Mouse (Mus musculus) limb, embryonic 10.5 days (tissue): Measurements from ENCODE around the gene Gon4l. TPM values are rescaled to one million over a fixed set of nuclear protein-coding genes. Genes with fewer than 3 reads are reported as not detected.

Experiments used
- DNase-seq: peaks from one replicate; pipeline ENCODE4 v3.0.0-alpha.2; 2017; ENCODE audit warnings: low spot score
- H3K27ac ChIP-seq: fragments of 300-500 bp; sonication (generic); 2 replicates; pipeline ENCODE4 v1.5.1; 2016; ENCODE audit warnings: mild to moderate bottlenecking
- H3K27me3 ChIP-seq: fragments of 300-500 bp; sonication (generic); 2 replicates; pipeline ENCODE4 v1.6.1; 2016; ENCODE audit warnings: low read depth, mild to moderate bottlenecking; ENCODE audit not compliant: poor library complexity, severe bottlenecking
- H3K36me3 ChIP-seq: fragments of 300-500 bp; sonication (generic); 2 replicates; pipeline ENCODE4 v1.6.1; 2016; ENCODE audit warnings: mild to moderate bottlenecking, moderate library complexity
- H3K4me1 ChIP-seq: fragments of 300-500 bp; sonication (generic); 2 replicates; pipeline ENCODE4 v1.6.1; 2016
- H3K4me3 ChIP-seq: fragments of 300-500 bp; sonication (generic); 2 replicates; pipeline ENCODE4 v1.5.1; 2016; ENCODE audit warnings: mild to moderate bottlenecking, moderate library complexity
- H3K9me3 ChIP-seq: fragments of 300-500 bp; sonication (generic); replicated peaks from 2 replicates; pipeline ENCODE4 v1.6.1; 2016; ENCODE audit warnings: mild to moderate bottlenecking
- WGBS: fragments of 180-500 bp; shearing (Covaris S2); methylation state at CpG from one replicate; pipeline ENCODE4 v1.1.7; 2016; 5-methylcytosine and 5-hydroxymethylcytosine counted together
- polyA plus RNA-seq: library from polyadenylated mRNA; unstranded; fragments of >200 nt; fragmentation: Nextera tagmentation; extraction: Ambion mirVana; gene quantifications from 2 replicates; pipeline ENCODE4 v1.2.1, GENCODE M21; 2016

The Gon4l gene
- polyA plus RNA-seq, 1 experiment from 2014 or later, result 18.5 TPM

- peaks cover 66% of the 10 kb centered on the region for H3K36me3 ChIP-seq
Observed at GRCm38 (mm10) chr3:88921411-88921810, 86.4 kb downstream of the Gon4l start.

GRCm38 (mm10) chr3:88923989-88924591 lies 89.1 kb downstream of the Gon4l start:
- no peak for DNase-seq
- no peaks in the 10 kb centered on the region for H3K9me3 ChIP-seq
- peaks cover 93% of the 10 kb centered on the region for H3K36me3 ChIP-seq
- no peaks in the 10 kb centered on the region for H3K27me3 ChIP-seq
- no peaks in the 10 kb centered on the region for H3K4me1 ChIP-seq
- 96% methylated on average over 8 of the region's 8 CpGs for WGBS
- no peak overlapping the region for H3K27ac ChIP-seq
- H3K4me3 ChIP-seq, result no peak overlapping the region

More at GRCm38 (mm10) chr3:88921411-88921810, 86.4 kb downstream of the Gon4l start:
- 93% methylated on average over 9 of the region's 9 CpGs for WGBS
- Histone ChIP-seq H3K4me3 (no peak overlapping the region), H3K27ac (no peak overlapping the region), H3K9me3 (no peaks in the 10 kb centered on the region), H3K27me3 (no peaks in the 10 kb centered on the region), H3K4me1 (no peaks in the 10 kb centered on the region)
- no peak for DNase-seq

GRCm38 (mm10) chr3:88925651-88926050 lies 90.6 kb downstream of the Gon4l start:
- 90% methylated on average over 2 of the region's 2 CpGs for WGBS
- H3K27ac ChIP-seq, result no peak overlapping the region
- no peak for DNase-seq
- no peaks in the 10 kb centered on the region for H3K27me3 ChIP-seq
- H3K9me3 ChIP-seq, result no peaks in the 10 kb centered on the region
- no peak overlapping the region for H3K4me3 ChIP-seq
- no peaks in the 10 kb centered on the region for H3K4me1 ChIP-seq
- peaks cover 100% of the 10 kb centered on the region for H3K36me3 ChIP-seq

GRCm38 (mm10) chr3:88929501-88929900 lies 94.5 kb downstream of the Gon4l start:
- no peak for DNase-seq
- H3K36me3 ChIP-seq, result peaks cover 100% of the 10 kb centered on the region
- H3K9me3 ChIP-seq, result no peaks in the 10 kb centered on the region
- no peaks in the 10 kb centered on the region for H3K27me3 ChIP-seq
- H3K4me1 ChIP-seq, result 0 out of 2 replicates have a peak, but pooled peaks cover 3% of the 10 kb centered on the region
- H3K27ac ChIP-seq, result no peak overlapping the region
- no peak overlapping the region for H3K4me3 ChIP-seq
- 92% methylated on average over 3 of the region's 3 CpGs for WGBS

- Histone ChIP-seq H3K36me3 (peaks cover 85% of the 10 kb centered on the region), H3K27ac (no peak overlapping the region), H3K9me3 (no peaks in the 10 kb centered on the region), H3K27me3 (no peaks in the 10 kb centered on the region), H3K4me3 (no peak overlapping the region), H3K4me1 (no peaks in the 10 kb centered on the region)
- peak; percentile 16 for DNase-seq
- WGBS, result 95% methylated on average over 10 of the region's 10 CpGs
Observed at GRCm38 (mm10) chr3:88939071-88939470, 104.0 kb downstream of the Gon4l start.

GRCm38 (mm10) chr3:88939749-88940148 lies 104.7 kb downstream of the Gon4l start:
- Histone ChIP-seq H3K27me3 (no peaks in the 10 kb centered on the region), H3K4me1 (no peaks in the 10 kb centered on the region), H3K36me3 (peaks cover 78% of the 10 kb centered on the region), H3K27ac (no peak overlapping the region), H3K9me3 (no peaks in the 10 kb centered on the region), H3K4me3 (no peak overlapping the region)
- 82% methylated on average over 3 of the region's 3 CpGs for WGBS
- DNase-seq, result peak; percentile 28

- no peak for DNase-seq
- Histone ChIP-seq H3K27ac (no peak overlapping the region), H3K4me3 (no peak overlapping the region), H3K4me1 (peaks cover 1% of the 10 kb centered on the region; the same call in 1 of the 2 replicates), H3K9me3 (no peaks in the 10 kb centered on the region), H3K27me3 (no peaks in the 10 kb centered on the region), H3K36me3 (peaks cover 52% of the 10 kb centered on the region)
- WGBS, result 94% methylated on average over 10 of the region's 10 CpGs
Observed at GRCm38 (mm10) chr3:88942316-88942880, 107.4 kb downstream of the Gon4l start.

GRCm38 (mm10) chr3:88944109-88944508 lies 109.1 kb downstream of the Gon4l start:
- H3K4me1 ChIP-seq, result peaks cover 17% of the 10 kb centered on the region
- H3K4me3 ChIP-seq, result no peak overlapping the region
- no peak overlapping the region for H3K27ac ChIP-seq
- peaks cover 35% of the 10 kb centered on the region for H3K36me3 ChIP-seq
- DNase-seq, result no peak
- no peaks in the 10 kb centered on the region for H3K27me3 ChIP-seq
- 94% methylated on average over 4 of the region's 4 CpGs for WGBS
- no peaks in the 10 kb centered on the region for H3K9me3 ChIP-seq

- peak; percentile 91 for DNase-seq
Observed at GRCm38 (mm10) chr3:88949786-88950575, 115.0 kb downstream of the Gon4l start.

GRCm38 (mm10) chr3:88950576-88951326 lies 115.7 kb downstream of the Gon4l start, which contains the start of the genes Ash1l and Dap3:
Gene Ash1l (plus strand): TSS chr3:88950622.
Gene Dap3 (minus strand): TSS chr3:88951181.
- WGBS, result under 1% methylated on average over 39 of the region's 64 CpGs
- DNase-seq, result peak; percentile 86
- Histone ChIP-seq H3K27me3 (no peaks in the 10 kb centered on the region), H3K36me3 (peaks cover 3% of the 10 kb centered on the region), H3K4me3 (peak within 1 kb of the TSS; percentile 89), H3K4me1 (peaks cover 28% of the 10 kb centered on the region), H3K9me3 (no peaks in the 10 kb centered on the region), H3K27ac (peak within 1 kb of the TSS; percentile 99)

More at GRCm38 (mm10) chr3:88949786-88950575, 115.0 kb downstream of the Gon4l start:
- Histone ChIP-seq H3K27me3 (no peaks in the 10 kb centered on the region), H3K27ac (peak overlapping the region; percentile 99), H3K4me3 (peak overlapping the region; percentile 89), H3K4me1 (peaks cover 28% of the 10 kb centered on the region), H3K36me3 (peaks cover 3% of the 10 kb centered on the region), H3K9me3 (no peaks in the 10 kb centered on the region)
- WGBS, result under 1% methylated on average over 74 of the region's 92 CpGs

GRCm38 (mm10) chr3:88951327-88951800 lies 116.3 kb downstream of the Gon4l start:
- DNase-seq, result no peak
- peak overlapping the region; percentile 99 for H3K27ac ChIP-seq
- H3K4me3 ChIP-seq, result peak overlapping the region; percentile 89
- no peaks in the 10 kb centered on the region for H3K27me3 ChIP-seq
- 3% methylated on average over 5 of the region's 5 CpGs for WGBS
- H3K4me1 ChIP-seq, result peaks cover 28% of the 10 kb centered on the region
- peaks cover 3% of the 10 kb centered on the region for H3K36me3 ChIP-seq
- no peaks in the 10 kb centered on the region for H3K9me3 ChIP-seq

GRCm38 (mm10) chr3:88953246-88953645 lies 118.2 kb downstream of the Gon4l start:
- Histone ChIP-seq H3K27me3 (no peaks in the 10 kb centered on the region), H3K27ac (no peak overlapping the region), H3K4me3 (no peak overlapping the region), H3K36me3 (peaks cover 3% of the 10 kb centered on the region; the same call in 1 of the 2 replicates), H3K9me3 (no peaks in the 10 kb centered on the region), H3K4me1 (peaks cover 19% of the 10 kb centered on the region)
- 94% methylated on average over 4 of the region's 4 CpGs for WGBS
- DNase-seq, result no peak
